Mouse (Mus musculus): ENCODE measurements at regions not wholly inside any gene's neighbourhood (a gene's known extent, or its start where the extent isn't known, plus 50 kb on each side); places are given as distances from the start of the nearest gene placed in this dataset.
A peak's percentile ranks its signal among the peaks of the same experiment; 100 is the strongest.
"Not testable (repeated sequence)": the region's sequence is repeated elsewhere in the genome, so short reads cannot be mapped to it uniquely, and the experiment has no call there.

DNA sequence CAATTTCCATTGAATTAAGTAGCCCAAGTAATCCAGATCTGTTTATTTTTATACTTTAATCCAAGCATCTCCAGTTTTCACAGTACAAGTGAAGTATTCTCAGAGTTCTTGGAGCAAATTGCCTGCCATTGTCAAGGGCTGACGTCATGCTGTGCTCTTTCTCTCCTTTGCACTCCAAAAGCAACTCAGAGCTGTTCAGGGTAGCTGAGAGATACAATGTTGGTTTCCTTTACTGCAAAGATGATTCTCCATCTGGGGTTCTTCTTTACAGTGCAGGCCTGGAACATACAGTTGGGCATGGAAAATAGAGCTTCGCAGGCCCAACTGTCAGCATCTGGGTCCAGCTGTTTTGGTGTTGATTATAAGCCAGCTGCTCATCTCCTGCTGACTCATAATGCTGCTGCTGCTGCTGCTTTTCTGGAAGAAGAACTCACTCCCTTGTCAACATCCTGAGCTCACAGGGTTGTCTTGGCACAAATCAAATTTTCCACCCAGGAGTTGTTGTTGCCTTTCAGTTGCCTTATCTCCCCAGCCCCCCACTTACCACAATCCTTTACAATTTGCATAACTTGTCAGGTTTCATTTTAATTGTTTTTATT lies 454.7 kb upstream of the Slc5a7 start:
- no peak for DNase-seq (ENCODE audit: low spot score)

DNA sequence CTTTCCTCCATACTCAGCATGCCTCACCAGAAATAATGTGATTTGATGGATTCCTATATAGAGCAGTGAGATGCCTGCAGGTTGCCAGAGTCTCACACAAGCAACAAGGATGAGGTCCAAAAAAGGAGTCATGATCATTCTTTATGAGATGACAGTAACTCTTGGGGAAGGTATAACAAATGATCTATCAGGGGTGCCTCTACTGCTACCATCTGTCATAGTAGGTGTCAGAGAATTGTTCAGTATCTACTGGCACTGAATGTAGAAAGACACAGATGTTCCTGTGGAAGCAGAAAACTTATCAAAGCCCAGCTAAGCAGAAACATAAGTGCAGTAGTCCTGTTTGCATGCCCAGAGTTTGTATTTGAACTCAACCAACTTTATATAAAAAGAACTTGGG lies 454.1 kb upstream of the Slc5a7 start:
- DNase-seq (ENCODE audit: low spot score) = no peak

DNA sequence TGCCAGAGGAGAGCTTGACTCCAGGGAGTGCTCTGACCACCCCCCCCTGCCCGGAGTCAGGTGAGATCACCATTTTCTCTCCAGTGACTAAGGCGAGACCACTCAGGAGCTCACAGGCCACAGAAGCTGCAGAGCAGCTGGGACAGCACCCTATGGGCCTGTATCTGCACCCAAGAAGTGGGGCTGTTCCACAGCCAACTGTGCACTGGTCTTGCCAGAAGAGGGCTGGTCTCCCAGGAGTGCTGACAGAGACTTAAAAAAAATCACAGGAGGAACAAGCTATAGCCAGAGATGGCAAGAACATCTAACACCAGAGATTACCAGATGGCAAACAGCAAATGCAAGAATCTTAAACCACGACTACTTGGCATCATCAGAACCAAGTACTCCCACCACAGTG lies 437.0 kb upstream of the Slc5a7 start:
- no peak for DNase-seq (ENCODE audit: low spot score)

DNA sequence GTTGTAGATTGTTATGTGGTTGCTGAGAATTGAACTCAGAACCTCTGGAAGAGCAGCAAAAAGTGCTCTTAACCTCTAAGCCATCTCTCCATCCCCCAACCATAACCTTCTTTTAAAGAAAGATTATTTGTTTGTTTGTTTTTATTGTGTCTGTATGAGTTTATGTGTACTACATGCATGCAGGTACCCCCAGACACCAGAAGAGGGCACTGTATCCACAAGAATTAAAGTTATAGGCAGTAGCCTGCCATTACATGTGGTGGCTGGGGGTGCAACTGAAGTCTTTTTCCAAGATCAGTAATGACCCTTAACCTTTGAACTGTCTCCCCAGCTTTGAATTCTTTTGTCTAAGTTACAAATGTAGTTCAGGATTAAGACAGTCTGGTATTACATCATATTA lies 428.8 kb upstream of the Slc5a7 start:
- DNase-seq (ENCODE audit: low spot score) = no peak

DNA sequence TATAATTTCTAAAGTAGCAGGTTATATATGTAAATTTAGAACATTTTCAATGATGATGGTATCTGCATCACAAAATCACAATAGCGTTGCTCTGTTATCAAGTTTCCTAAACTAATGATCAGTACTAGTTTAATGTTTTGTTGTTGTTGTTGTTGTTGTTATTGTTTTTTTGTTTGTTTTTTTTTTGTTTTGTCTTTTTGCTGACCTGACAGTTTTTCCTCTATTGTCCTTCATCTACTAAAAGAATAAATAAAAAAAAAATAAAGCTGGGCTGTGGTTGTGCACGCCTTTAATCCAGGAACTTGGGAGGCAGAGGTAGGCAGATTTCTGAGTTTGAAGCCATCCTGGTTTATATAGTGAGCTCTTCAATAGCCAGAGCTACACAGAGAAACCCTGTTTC lies 427.9 kb upstream of the Slc5a7 start:
- DNase-seq (ENCODE audit: low spot score) = no peak

DNA sequence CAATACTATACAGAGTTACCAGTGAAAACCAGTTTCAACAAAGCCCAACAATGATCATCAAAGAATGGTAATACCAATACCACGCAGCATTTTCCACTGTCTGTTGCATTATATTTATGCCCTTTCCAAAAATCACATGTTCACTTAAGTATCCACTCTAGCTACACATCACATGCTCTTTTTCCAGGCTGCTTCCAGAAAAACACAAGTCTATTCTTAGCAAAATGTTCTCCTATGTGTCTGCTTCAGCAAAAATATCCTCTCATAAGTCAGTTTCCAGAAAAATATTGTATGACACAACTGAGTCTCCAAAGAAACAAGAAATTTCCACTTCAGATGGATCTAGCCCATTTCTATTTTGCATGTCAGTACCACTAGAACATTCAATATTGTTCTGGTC lies 414.2 kb upstream of the Slc5a7 start:
- no peak for DNase-seq (ENCODE audit: low spot score)

DNA sequence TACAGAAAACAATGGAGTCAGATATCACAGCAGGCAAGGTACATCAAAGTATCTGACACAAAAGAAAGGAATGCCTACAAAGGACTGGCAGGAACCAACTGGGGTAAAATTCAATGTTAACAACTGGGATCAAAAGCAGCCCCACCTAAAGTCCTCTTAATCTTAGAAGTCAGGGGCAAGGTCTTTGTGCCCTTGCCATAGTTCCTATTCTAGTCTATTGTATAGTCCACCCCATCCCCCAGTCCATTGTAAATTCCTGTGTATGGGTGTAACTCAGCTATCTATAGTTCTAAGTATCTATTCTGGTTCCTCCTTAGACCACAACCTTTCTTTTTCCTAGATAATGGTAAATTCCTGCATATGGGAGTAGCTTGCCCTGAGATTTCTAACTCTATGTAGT lies 409.0 kb upstream of the Slc5a7 start:
- DNase-seq (ENCODE audit: low spot score) = not testable (repeated sequence)

DNA sequence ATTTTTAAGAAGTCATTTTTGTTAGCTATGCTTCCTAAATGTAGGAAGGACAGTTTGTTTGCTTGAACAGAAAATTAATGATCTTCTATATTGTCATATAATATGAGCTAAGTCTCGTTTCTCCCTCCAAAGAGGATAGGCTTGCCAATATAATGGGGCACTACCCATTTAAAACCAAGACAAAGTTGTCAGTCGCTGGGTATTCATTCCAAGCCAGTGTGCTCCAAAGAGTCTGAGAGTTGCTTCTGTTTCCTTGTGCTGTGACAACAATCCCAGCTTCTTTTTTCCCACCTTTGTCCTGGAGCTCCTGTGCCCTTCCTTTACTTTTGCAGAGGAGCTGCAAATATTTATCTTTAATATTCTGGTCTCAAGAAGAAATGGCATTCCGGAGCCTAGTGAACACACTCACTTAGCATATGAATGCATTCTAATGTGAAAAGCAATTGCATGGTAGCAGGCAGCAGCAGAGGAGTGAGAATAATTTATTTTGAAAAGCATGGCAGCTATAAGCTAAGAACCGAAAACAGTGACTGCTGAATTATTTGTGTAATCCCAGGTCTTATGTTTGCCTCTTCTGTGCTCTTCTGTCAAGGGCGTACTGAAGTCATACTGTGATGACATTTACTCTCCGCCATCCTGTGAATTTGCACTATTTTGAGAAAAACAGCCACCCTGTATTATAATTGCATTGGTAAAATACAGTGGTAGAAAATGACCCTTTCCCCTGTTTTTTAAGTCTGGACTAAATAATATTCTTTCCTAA lies 402.7 kb upstream of the Slc5a7 start:
- no peak for DNase-seq (ENCODE audit: low spot score)

DNA sequence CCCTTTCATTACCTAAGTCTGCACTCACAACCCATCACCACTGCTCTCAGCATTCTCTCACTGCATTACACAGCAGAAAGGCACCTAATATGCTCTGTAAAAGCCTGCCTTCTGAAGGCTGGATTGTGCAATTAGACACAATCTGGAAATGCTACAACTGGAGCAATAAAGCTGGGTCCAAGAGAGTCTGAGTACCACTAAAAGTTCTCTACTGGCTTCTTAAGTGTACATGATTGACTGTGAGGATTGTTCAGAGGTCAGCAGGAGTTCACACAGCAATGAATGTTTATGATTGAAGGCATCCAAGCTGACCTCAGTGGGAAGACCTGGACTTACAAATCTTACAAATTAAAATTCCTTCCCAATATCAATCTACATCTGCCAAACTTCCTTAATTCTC lies 395.8 kb upstream of the Slc5a7 start:
- DNase-seq (ENCODE audit: low spot score) = no peak

DNA sequence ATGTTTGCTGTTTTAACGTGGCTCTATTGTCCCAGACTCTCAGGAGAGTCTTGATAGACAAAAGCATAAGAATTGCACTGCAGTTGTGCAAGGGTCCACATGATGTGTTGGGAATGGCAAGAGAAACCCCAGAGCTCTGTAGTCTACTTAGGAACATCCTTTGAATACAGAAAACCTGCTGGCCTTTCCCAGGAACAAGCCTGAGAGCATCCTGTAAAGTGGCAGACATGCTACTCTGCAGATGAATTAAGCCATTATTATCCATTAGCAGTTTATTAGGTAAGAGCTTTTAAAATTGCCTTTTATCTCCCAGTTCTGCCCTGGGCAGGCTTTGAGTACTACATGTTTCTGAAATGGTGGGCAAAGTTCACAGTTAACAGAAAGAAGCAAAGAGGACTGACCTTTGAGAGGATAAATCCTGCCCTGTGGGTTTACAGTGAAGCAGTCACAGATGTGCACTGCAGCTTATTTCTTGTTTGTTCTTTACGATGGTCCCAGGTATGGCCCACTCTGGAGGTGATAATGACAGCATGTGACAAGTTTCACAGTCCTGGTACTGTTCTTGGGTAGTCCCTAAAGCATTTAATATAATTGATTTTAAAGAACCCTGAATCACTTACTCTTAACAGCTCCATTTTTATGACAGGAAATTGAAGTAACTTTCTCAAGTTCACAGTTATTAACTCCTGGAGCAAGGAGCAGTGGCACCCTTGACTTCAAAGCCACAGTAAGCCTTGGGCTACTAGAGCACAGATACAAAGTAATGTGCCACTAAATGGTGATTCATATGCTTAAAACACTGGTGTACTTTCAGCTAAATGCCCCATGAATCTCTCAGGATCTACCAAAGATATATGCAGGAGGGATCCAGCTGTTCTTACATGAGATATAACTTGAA lies 386.6 kb upstream of the Slc5a7 start:
- no peak for DNase-seq (ENCODE audit: low spot score)

DNA sequence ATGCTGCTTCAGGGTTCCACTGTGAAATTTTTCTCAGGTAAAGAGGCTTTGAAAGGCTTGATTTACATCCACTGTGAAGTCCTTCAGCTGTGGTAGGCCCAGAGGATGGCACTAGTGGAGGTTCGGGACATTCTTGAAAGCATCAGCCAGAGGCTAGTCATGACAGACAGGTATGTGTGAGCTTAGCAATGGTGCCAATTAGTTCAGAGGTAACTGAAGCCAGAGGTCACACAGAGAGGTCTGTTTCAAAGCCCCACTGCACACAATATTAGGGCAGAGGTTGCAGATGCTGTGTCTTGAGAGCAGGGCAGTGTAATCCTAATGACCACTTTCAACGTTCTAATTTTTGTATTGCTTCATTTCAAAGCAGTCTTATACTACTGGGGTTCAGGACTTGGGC lies 379.3 kb upstream of the Slc5a7 start:
- DNase-seq (ENCODE audit: low spot score) = no peak

DNA sequence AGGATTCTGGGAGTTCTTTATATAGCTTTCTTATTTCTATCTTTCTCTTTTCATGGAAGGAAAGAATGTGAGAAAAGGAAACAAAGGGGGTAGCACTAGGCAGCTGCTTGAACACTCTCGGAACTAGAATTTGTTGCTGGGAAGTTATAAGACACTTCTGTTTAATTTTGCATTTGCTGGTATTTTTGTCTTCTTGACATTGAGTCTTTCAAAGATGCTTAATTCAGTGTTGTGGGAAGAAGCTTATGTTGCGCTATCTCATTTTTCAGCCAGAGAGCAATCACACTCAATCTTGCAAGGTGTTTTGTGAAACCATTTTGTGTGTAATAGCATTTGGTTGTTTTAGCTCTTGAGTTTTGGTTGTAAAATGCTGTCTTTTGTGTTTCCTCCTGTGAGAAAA lies 370.7 kb upstream of the Slc5a7 start:
- no peak for DNase-seq (ENCODE audit: low spot score)

DNA sequence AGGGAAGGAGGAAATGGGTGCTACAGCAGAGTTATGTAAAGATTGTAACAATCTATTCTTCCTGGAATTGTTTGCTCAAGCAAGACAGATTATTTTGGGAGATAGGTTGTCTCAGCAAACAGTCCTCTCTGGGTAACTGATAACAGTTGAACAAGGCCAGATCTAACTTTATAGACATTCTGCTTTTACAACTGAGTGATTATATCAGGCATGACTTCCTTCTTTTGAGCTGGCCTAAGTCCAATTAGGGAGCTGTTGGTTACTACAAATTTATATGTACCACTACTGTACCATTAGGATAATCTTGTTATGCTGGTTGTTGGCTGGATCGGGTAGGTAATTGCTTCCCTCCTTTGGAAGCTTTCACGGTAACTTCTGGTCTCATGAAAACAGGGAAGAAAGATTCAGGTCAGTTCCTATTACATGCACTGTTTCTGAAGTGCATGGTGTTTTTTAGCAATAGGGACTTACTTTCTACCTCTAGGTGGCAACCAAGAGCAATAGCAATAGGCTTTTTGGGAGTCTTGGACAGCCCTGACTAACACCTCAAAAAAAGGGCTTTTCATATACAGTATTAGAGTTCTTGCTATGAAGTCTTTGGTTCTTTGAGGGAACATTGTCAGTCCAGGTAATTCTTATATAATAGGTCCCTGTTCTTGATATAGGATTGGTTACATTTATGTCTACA lies 363.9 kb upstream of the Slc5a7 start:
- peak; percentile 43 for DNase-seq (ENCODE audit: low spot score)

DNA sequence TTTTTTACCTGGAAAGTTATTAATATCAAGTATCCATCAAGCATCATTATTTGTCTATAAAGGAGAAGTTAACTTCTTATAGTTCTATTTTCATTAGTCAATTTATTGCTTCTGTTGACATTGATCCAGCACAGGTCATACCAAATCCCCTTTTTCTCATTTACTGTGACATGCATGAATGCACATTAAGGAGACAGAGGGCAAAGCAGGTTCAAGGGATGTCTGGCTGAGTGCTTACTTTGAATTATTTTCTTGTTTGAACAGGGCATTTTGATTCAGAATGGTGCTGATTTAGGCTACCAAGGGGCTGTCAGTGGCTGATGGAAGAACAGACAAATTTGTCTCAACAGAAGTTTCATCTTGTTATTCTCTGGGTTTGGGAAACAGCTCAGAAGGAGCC lies 357.7 kb upstream of the Slc5a7 start:
- DNase-seq (ENCODE audit: low spot score) = peak; percentile 49

All from retina, embryonic 14.5 days (tissue).